Mouse (Mus musculus) megakaryocyte, embryonic 14.5 days (primary cell): Measurements from ENCODE around the gene Lix1l. TPM values are rescaled to one million over a fixed set of nuclear protein-coding genes. Genes with fewer than 3 reads are reported as not detected.
"Not testable (repeated sequence)": the region's sequence is repeated elsewhere in the genome, so short reads cannot be mapped to it uniquely, and the experiment has no call there.

Experiments used
- H3K27me3 ChIP-seq: replicated peaks from 2 replicates; pipeline ENCODE3; 2012; ENCODE audit warnings: inconsistent platforms
- H3K36me3 ChIP-seq: replicated peaks from 2 replicates; pipeline ENCODE3; 2012; ENCODE audit warnings: low read length, inconsistent platforms, mixed read lengths
- H3K4me1 ChIP-seq: 2 replicates; pipeline ENCODE4 v1.6.1; 2012; ENCODE audit warnings: inconsistent platforms
- H3K4me3 ChIP-seq: replicated peaks from 2 replicates; pipeline ENCODE3; 2012; ENCODE audit warnings: moderate library complexity, mild to moderate bottlenecking, inconsistent platforms
- H3K9me3 ChIP-seq: 2 replicates; pipeline ENCODE4 v1.6.1; 2012; ENCODE audit warnings: inconsistent platforms
- FLI1 ChIP-seq: IDR thresholded peaks from 2 replicates; pipeline ENCODE4 v1.6.1; 2012; ENCODE audit warnings: low read length, inconsistent platforms, mixed read lengths
- GATA1 ChIP-seq: IDR thresholded peaks from 3 replicates; pipeline ENCODE4 v1.6.1; 2012; ENCODE audit warnings: mixed read lengths, low read length, inconsistent platforms, borderline replicate concordance
- polyA plus RNA-seq: library from polyadenylated mRNA; stranded (reverse); fragments of >175 nt; gene quantifications from 2 replicates; pipeline ENCODE4 v1.2.3, GENCODE M21; 2012; ENCODE audit warnings: low replicate concordance; ENCODE audit not compliant: insufficient read depth

Lix1l gene
- polyA plus RNA-seq, 1 experiment, result 1.2 TPM

DNA sequence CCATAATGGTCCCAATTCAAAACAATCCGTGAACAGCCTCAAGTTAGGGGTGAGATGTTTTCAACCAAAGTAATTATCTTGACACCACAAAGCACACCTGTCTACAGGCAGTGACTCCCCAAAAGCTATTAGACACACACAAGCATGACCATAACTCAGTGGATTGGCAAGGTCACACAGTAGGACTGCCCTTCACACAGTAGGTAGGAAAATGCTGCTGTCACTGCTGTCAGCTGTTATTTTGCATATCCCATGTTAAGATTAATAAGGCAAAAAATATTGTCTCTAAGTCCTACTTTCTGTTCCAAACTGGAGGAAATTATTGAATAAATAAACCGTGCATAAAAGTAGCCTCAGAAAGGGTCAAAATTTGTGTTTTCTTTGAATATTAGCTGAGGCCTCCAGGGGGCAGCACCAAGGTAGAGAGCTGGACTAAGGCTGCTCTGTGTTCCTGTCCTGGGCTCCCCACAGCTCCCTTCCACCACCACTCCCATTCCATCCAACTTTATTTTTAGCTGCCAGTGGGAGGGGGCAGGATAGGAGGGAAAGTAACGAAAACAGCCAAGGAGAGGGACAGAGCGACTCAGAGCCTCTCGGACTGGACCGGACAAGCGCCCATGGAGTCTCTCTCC, 44.2 kb downstream of the Lix1l start, which contains the start of gene Itga10:
Gene Itga10 (plus strand): TSS at position 567 of the 632 bp plus-strand sequence.
- no peaks in the 10 kb centered on the region for H3K27me3 ChIP-seq
- H3K9me3 ChIP-seq, result no peaks in the 10 kb centered on the region
- TF ChIP-seq GATA1, result no peak
- TF ChIP-seq FLI1, result no peak
- peaks cover 14% of the 10 kb centered on the region for H3K4me1 ChIP-seq
- H3K36me3 ChIP-seq, result peaks cover 46% of the 10 kb centered on the region
- H3K4me3 ChIP-seq, result no peak within 1 kb of the TSS

DNA sequence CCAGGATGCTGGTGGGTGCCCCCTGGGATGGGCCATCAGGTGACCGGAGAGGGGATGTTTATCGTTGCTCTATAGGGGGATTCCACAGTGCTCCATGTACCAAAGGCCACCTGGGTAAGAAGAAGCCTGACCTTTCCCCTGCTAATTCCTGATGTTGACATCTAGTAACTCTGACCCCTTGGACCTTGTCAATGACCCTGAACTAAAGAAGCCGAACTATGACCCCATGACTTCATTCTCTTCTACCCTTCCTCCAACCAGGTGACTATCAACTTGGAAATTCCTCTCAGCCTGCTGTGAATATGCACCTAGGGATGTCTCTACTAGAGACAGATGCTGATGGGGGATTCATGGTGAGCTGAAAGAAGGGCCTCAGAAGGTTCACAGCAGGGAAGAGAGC, 46.4 kb downstream of the Lix1l start:
- H3K36me3 ChIP-seq, result peaks cover 31% of the 10 kb centered on the region

DNA sequence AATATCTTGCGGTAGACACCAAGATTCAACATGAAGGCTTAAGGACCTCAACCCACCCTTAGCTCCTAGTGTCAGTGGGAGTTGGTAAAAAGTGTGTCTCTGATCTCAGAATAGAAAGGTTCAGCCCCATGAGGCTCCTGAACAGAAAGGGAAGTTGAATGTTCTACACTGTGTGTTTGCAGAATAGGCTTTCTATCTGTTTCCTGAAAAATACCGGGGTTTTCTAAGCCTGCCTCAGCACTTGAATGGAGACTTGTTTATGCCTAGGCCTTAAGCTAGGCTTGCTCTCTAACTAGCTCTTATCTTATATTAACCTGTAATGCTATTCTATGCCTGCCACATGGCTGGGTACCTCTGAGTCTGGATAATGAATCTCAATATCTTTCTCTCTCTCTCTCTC, 60.0 kb downstream of the Lix1l start:
- no peak for TF ChIP-seq FLI1
- TF ChIP-seq GATA1, result no peak
- no peaks in the 10 kb centered on the region for H3K9me3 ChIP-seq
- peaks cover 3% of the 10 kb centered on the region for H3K36me3 ChIP-seq
- peaks cover 30% of the 10 kb centered on the region for H3K4me1 ChIP-seq
- no peak overlapping the region for H3K4me3 ChIP-seq
- H3K27me3 ChIP-seq, result peaks cover 6% of the 10 kb centered on the region

More for the DNA sequence above, 46.4 kb downstream of the Lix1l start:
- no peaks in the 10 kb centered on the region for H3K27me3 ChIP-seq
- no peak for TF ChIP-seq FLI1
- no peak for TF ChIP-seq GATA1
- H3K4me3 ChIP-seq, result no peak overlapping the region
- H3K4me1 ChIP-seq, result peaks cover 35% of the 10 kb centered on the region
- no peaks in the 10 kb centered on the region for H3K9me3 ChIP-seq

- Histone ChIP-seq H3K9me3 (no peaks in the 10 kb centered on the region), H3K36me3 (no peaks in the 10 kb centered on the region)
- TF ChIP-seq FLI1, result no peak
- no peak for TF ChIP-seq GATA1
These were observed 61.9 kb downstream of the Lix1l start for GRCm38 (mm10) chr3:96662731-96663316.

DNA sequence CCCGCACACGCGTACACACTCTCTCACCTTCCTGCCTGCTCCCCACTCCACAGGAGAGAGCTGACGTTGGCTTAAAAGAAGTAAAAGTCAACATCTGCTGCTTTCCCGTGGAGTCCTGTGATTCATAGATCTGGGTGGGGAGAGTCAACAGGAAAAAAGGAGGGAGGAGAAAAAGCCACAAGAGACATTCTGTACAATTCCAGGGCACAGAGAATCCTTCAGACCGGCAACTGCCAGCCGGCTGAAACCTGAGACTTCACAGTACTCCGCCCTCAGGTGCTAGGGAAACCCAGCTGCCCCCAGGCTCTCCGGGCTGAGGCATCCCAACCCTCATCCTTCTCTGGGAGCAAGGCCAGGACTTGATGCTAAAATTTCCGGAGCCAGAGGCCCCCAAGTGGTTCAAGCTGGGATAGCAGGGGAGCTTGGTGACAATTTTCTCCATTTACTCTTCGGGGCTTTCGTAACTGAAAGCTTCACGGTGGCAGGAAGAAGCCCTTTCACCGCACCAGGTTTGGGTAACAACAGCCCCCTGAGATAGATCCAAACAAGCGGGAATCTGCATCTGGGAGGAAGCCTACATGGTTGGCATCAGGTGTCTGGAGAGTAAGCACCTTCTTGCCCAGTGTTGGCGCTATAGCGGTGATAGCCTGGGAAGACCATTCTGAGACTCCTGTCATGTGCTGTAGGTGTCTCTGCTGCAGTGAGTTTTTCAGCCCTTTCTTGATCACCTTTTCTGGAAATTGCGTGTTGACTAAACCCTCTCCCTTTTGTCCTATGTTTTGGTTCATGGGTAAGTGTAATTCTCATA, 62.7 kb downstream of the Lix1l start:
- Histone ChIP-seq H3K4me1 (peaks cover 30% of the 10 kb centered on the region), H3K27me3 (no peaks in the 10 kb centered on the region), H3K4me3 (peak overlapping the region; percentile 74), H3K36me3 (no peaks in the 10 kb centered on the region), H3K9me3 (no peaks in the 10 kb centered on the region)
- TF ChIP-seq GATA1 (no peak), FLI1 (no peak)

More at GRCm38 (mm10) chr3:96662731-96663316, 61.9 kb downstream of the Lix1l start:
- peaks cover 30% of the 10 kb centered on the region for H3K4me1 ChIP-seq
- H3K4me3 ChIP-seq, result no peak overlapping the region
- peaks cover 2% of the 10 kb centered on the region for H3K27me3 ChIP-seq

GRCm38 (mm10) chr3:96665732-96666363, 64.9 kb downstream of the Lix1l start:
- not testable (repeated sequence) for H3K4me3 ChIP-seq, H3K27me3 ChIP-seq, H3K36me3 ChIP-seq, H3K9me3 ChIP-seq
- peaks cover 41% of the 10 kb centered on the region for H3K4me1 ChIP-seq

DNA sequence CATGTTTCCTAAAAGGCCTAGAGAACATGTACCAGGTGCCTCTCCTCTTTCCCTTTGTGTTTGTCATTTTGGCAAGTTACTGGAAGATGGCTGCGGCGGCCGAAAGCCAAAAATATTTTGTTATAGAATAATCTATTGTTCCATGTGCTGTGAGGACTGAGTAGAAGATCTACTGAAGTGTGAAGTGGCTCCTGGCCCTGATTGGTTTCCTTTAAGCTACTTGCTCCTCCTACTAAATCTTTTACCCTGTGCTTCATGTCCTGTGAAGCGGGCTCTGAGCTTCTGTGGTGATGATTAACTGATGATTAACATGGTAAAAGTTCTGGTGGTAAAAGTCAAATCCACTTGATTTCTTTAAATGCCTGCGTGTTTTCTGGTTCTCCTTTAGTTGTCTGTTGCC, 66.0 kb downstream of the Lix1l start:
- TF ChIP-seq GATA1 (no peak), FLI1 (no peak)
- no peaks in the 10 kb centered on the region for H3K9me3 ChIP-seq
- no peaks in the 10 kb centered on the region for H3K36me3 ChIP-seq
- no peaks in the 10 kb centered on the region for H3K27me3 ChIP-seq
- peaks cover 41% of the 10 kb centered on the region for H3K4me1 ChIP-seq
- no peak overlapping the region for H3K4me3 ChIP-seq

- H3K9me3 ChIP-seq, result no peaks in the 10 kb centered on the region
- no peaks in the 10 kb centered on the region for H3K27me3 ChIP-seq
- no peak overlapping the region for H3K4me3 ChIP-seq
- no peak for TF ChIP-seq GATA1
- no peak for TF ChIP-seq FLI1
- peaks cover 45% of the 10 kb centered on the region for H3K4me1 ChIP-seq
- H3K36me3 ChIP-seq, result no peaks in the 10 kb centered on the region
These were observed 66.4 kb downstream of the Lix1l start for GRCm38 (mm10) chr3:96667316-96667715.

GRCm38 (mm10) chr3:96668424-96669067, 67.6 kb downstream of the Lix1l start:
- Histone ChIP-seq H3K4me3 (no peak overlapping the region), H3K27me3 (no peaks in the 10 kb centered on the region), H3K4me1 (peaks cover 51% of the 10 kb centered on the region), H3K36me3 (peaks cover 3% of the 10 kb centered on the region), H3K9me3 (no peaks in the 10 kb centered on the region)
- no peak for TF ChIP-seq GATA1
- TF ChIP-seq FLI1, result no peak
